Mouse (Mus musculus): ENCODE measurements around the gene Nuf2. TPM values are rescaled to one million over a fixed set of nuclear protein-coding genes. Genes with fewer than 3 reads are reported as not detected.

Nuf2 gene
- polyA plus RNA-seq (2012; fragmentation: generic; extraction: Trizol), result 10 to 100 TPM in 1 of 2 experiments, 1 to 10 TPM in 1; 3.1 to 25.0 TPM

DNA sequence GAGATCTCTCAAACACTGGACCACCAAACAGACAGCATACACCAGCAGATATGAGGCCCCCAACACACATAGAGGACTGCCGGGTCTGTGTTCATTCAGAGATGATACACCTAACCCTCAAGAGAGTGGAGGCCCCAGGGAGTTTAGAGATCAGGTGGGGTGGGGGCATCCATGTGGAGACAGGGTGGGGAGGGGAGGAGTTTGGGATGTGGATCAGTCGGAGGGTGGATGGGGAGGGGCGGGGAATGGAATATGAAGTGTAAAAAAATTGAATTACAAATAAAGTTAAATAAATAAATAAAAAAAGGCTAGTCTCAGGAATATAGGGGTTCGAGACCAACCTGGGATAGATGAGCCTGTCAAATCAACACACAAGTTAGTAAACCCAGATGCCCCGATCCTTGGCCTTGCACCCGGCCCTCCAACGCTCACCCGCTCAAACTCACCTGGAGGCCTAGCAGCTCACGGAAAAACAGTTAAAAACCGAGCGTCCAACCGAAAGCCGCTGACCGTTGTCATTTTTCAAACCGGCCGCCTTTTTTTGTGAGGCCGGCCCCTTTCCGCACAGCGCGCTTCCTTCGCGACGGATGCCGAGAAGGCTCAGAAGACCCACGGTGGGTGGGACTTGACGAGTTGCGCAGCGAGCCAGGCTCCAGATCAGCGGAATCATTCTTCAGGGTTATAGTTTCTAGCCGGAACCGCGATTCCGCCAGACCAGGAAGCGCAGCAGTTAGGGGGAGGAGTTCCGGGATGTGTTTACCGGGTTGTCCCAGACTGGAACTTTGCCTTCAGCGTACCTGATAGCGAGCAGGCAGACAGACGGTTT, at the start of gene Nuf2:
Gene Nuf2 (minus strand): TSS at position 589 of the 826 bp plus-strand sequence.

Other genes starting within 250 kb of the Nuf2 start
- gene Rgs5, start 124.0 kb upstream of the Nuf2 start, polyA plus RNA-seq (2012; fragmentation: generic; extraction: Trizol), result under 1 TPM; 0.01 to 0.19 TPM
- gene Rgs4, start 216.2 kb upstream of the Nuf2 start, polyA plus RNA-seq (2012; fragmentation: generic; extraction: Trizol), result under 1 TPM; 0.05 to 0.64 TPM